In the genomic region with DNA sequence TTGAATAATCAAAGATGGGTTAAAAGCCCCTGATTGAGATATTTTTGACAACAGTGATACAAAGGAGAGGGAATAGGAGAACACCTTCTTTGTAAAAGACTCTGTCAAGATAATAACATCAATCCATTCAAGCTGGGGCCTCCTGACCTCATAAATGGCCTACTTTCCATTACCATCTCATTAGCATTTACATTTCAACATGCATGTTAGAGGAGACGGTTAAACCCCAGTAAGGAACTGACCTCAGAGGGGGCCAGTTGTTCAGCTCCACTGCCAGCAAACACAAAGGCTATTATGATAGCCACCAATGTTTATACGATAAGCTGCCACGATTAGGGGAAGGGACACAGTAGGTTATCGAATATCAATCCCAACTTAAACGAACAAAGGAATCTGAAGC, we compare ENCODE assay signal across 26 mouse cellular contexts. TPM values are rescaled to one million over a fixed set of nuclear protein-coding genes. Genes with fewer than 3 reads are reported as not detected.
DNase-seq lines count a peak whose midpoint lies in the region; ATAC-seq and TF ChIP-seq lines count a peak whose summit lies in the region.
"Had no signal": no experiment of that assay in that cellular context is flagged by ENCODE, and none has a peak within 500 bp of the region (broad histone marks: within the 10 kb centered on the region; RNA-seq: fewer than 3 reads in every experiment).

No protein-coding gene starts in this region.

- peak; percentile 9 for DNase-seq in hindbrain, embryonic 10.5 days (ENCODE audit: low spot score)
- DNase-seq in brain, embryonic 14.5 days (ENCODE audit: low read depth), result peak; percentile 28
- peak; percentile 10 for DNase-seq in mesoderm, embryonic 11.5 days (ENCODE audit: low read depth, low spot score)
- DNase-seq in cerebellum, adult 11-12 months, result no peak
- DNase-seq in forebrain, embryonic 14.5 days (ENCODE audit: low spot score), result no peak
- DNase-seq: adrenal gland, adult 2 months; adrenal gland, postnatal 14 days; cerebellum, adult 18-20 months; cerebellum, adult 9-10 months; cerebellum, postnatal 14 days; gastrocnemius, postnatal 25 days; heart, adult 18-20 months; heart, postnatal 10 days; heart, postnatal 36 days had no signal

- H3K4me2 ChIP-seq in hindbrain, embryonic 16.5 days (ENCODE audit: low read length), result no peak overlapping the region
- no peak overlapping the region for H3K4me2 ChIP-seq in forebrain, embryonic 14.5 days (ENCODE audit: low read length)
- H3K4me2 ChIP-seq: embryonic facial prominence, embryonic 12.5 days; embryonic facial prominence, embryonic 15.5 days; forebrain, embryonic 15.5 days; heart, embryonic 12.5 days; heart, embryonic 15.5 days; hindbrain, embryonic 12.5 days had no signal

- no peak for TF ChIP-seq CTCF in brain, embryonic 14.5 days (IDR thresholded peaks at IDR 0.05; ENCODE audit: borderline replicate concordance, extremely low read depth, insufficient read depth, insufficient read length)

- no peaks in the 10 kb centered on the region for H3K27me3 ChIP-seq in hindbrain, embryonic 10.5 days (ENCODE audit: insufficient read depth, poor library complexity, severe bottlenecking)
- H3K27me3 ChIP-seq in hindbrain, embryonic 16.5 days (replicated peaks; ENCODE audit: control insufficient read depth, insufficient read depth, low read length), result no peaks in the 10 kb centered on the region
- no peaks in the 10 kb centered on the region for H3K27me3 ChIP-seq in forebrain, embryonic 14.5 days (replicated peaks; ENCODE audit: control insufficient read depth, insufficient read depth, low read length)
- H3K27me3 ChIP-seq: embryonic facial prominence, embryonic 12.5 days; embryonic facial prominence, embryonic 15.5 days; forebrain, embryonic 15.5 days; heart, embryonic 12.5 days; heart, embryonic 15.5 days; hindbrain, embryonic 12.5 days had no signal

- TF ChIP-seq POLR2A in brain, embryonic 14.5 days (IDR thresholded peaks at IDR 0.05; ENCODE audit: borderline replicate concordance, extremely low read depth, insufficient read depth, insufficient read length, poor library complexity, severe bottlenecking), result no peak

- 41% methylated on average over 5 of the region's 5 CpGs for WGBS in hindbrain, embryonic 10.5 days
- WGBS in hindbrain, embryonic 16.5 days, result 26% methylated on average over 5 of the region's 5 CpGs
- WGBS in forebrain, embryonic 14.5 days, result 20% methylated on average over 5 of the region's 5 CpGs

- H3K9ac ChIP-seq in hindbrain, embryonic 16.5 days (ENCODE audit: low read depth, low read length), result no peak overlapping the region
- no peak overlapping the region for H3K9ac ChIP-seq in forebrain, embryonic 14.5 days (ENCODE audit: low read length)
- H3K9ac ChIP-seq: embryonic facial prominence, embryonic 12.5 days; embryonic facial prominence, embryonic 15.5 days; forebrain, embryonic 15.5 days; heart, embryonic 12.5 days; heart, embryonic 15.5 days; hindbrain, embryonic 12.5 days had no signal

- H3K9me3 ChIP-seq in hindbrain, embryonic 10.5 days, result no peaks in the 10 kb centered on the region
- no peaks in the 10 kb centered on the region for H3K9me3 ChIP-seq in hindbrain, embryonic 16.5 days (ENCODE audit: control insufficient read depth, low read length)
- H3K9me3 ChIP-seq in forebrain, embryonic 14.5 days (replicated peaks; ENCODE audit: control insufficient read depth, low read length), result no peaks in the 10 kb centered on the region
- H3K9me3 ChIP-seq: embryonic facial prominence, embryonic 12.5 days; embryonic facial prominence, embryonic 15.5 days; forebrain, embryonic 15.5 days; heart, embryonic 12.5 days; heart, embryonic 15.5 days; hindbrain, embryonic 12.5 days had no signal

- H3K27ac ChIP-seq in hindbrain, embryonic 10.5 days, result no peak overlapping the region
- H3K27ac ChIP-seq in hindbrain, embryonic 16.5 days (ENCODE audit: low read depth, low read length), result no peak overlapping the region
- H3K27ac ChIP-seq in forebrain, embryonic 14.5 days (ENCODE audit: low read depth, low read length), result no peak overlapping the region
- H3K27ac ChIP-seq: embryonic facial prominence, embryonic 12.5 days; embryonic facial prominence, embryonic 15.5 days; forebrain, embryonic 15.5 days; heart, embryonic 15.5 days; hindbrain, embryonic 12.5 days; hindbrain, postnatal 0 days had no signal

- H3K36me3 ChIP-seq in hindbrain, embryonic 10.5 days, result no peaks in the 10 kb centered on the region
- no peaks in the 10 kb centered on the region for H3K36me3 ChIP-seq in hindbrain, embryonic 16.5 days (ENCODE audit: control insufficient read depth, insufficient read depth, low read length)
- no peaks in the 10 kb centered on the region for H3K36me3 ChIP-seq in forebrain, embryonic 14.5 days (ENCODE audit: control insufficient read depth, insufficient read depth, low read length)
- H3K36me3 ChIP-seq: embryonic facial prominence, embryonic 12.5 days; embryonic facial prominence, embryonic 15.5 days; forebrain, embryonic 15.5 days; heart, embryonic 12.5 days; heart, embryonic 15.5 days; hindbrain, embryonic 12.5 days had no signal

- ATAC-seq in hindbrain, embryonic 16.5 days, result no peak
- ATAC-seq in forebrain, embryonic 14.5 days, result no peak
- ATAC-seq: CD4-positive, CD25-positive, alpha-beta regulatory T cell, adult 4 months; forebrain, embryonic 15.5 days; hindbrain, postnatal 0 days; inflammation-experienced regulatory T-cells, adult 6 months; intestine, postnatal 0 days had no signal

- H3K4me1 ChIP-seq in hindbrain, embryonic 10.5 days (replicated peaks), result 0 out of 2 replicates have a peak, but pooled peaks cover 18% of the 10 kb centered on the region
- H3K4me1 ChIP-seq in hindbrain, embryonic 16.5 days (ENCODE audit: control insufficient read depth, insufficient read depth, low read depth, low read length), result no peaks in the 10 kb centered on the region; the same call in 1 of the 2 replicates
- H3K4me1 ChIP-seq in forebrain, embryonic 14.5 days (ENCODE audit: control insufficient read depth, insufficient read depth, low read length), result no peaks in the 10 kb centered on the region
- H3K4me1 ChIP-seq: embryonic facial prominence, embryonic 12.5 days; embryonic facial prominence, embryonic 15.5 days; forebrain, embryonic 15.5 days; heart, embryonic 12.5 days; heart, embryonic 15.5 days had no signal

- H3K4me3 ChIP-seq in hindbrain, embryonic 10.5 days, result no peak overlapping the region
- no peak overlapping the region for H3K4me3 ChIP-seq in hindbrain, embryonic 16.5 days (ENCODE audit: low read length)
- H3K4me3 ChIP-seq in forebrain, embryonic 14.5 days (ENCODE audit: low read depth, low read length), result no peak overlapping the region
- H3K4me3 ChIP-seq: embryonic facial prominence, embryonic 12.5 days; embryonic facial prominence, embryonic 15.5 days; forebrain, embryonic 15.5 days; heart, embryonic 12.5 days; heart, embryonic 15.5 days; hindbrain, embryonic 12.5 days had no signal

RNA-seq across cellular contexts. Expression of gene 1700028P14Rik, which starts 15.8 kb away (rescaled TPM):
- polyA plus RNA-seq in hindbrain, embryonic 10.5 days (2016; fragmentation: Nextera tagmentation; extraction: Ambion mirVana), result 0.51 and 2.3 TPM in 2 replicates
- 3.0 and 3.3 TPM in 2 replicates for polyA plus RNA-seq in hindbrain, embryonic 16.5 days (2015; fragmentation: Nextera tagmentation; extraction: Ambion mirVana)
- 1.0 and 1.8 TPM in 2 replicates for polyA plus RNA-seq in brain, embryonic 14.5 days (2012; rRNA removed)
- polyA plus RNA-seq in forebrain, embryonic 14.5 days (2014; fragmentation: Nextera tagmentation; extraction: Ambion mirVana), result 1.5 and 1.6 TPM in 2 replicates
- polyA plus RNA-seq: adrenal gland, adult 2 months; C2C12; CD4-positive, CD25-positive, alpha-beta regulatory T cell, adult 4 months; heart, embryonic 12.5 days; heart, embryonic 15.5 days; inflammation-experienced regulatory T-cells, adult 6 months had no signal

RNA-seq across cellular contexts. Expression of gene Ptar1, which starts 50.4 kb away (rescaled TPM):
- 7.2 and 7.5 TPM in 2 replicates for polyA plus RNA-seq in hindbrain, embryonic 10.5 days (2016; fragmentation: Nextera tagmentation; extraction: Ambion mirVana)
- 3.5 and 4.0 TPM in 2 replicates for polyA plus RNA-seq in hindbrain, embryonic 16.5 days (2015; fragmentation: Nextera tagmentation; extraction: Ambion mirVana)
- 4.4 and 6.4 TPM in 2 replicates for polyA plus RNA-seq in brain, embryonic 14.5 days (2012; rRNA removed)
- 5.5 and 7.1 TPM in 2 replicates for polyA plus RNA-seq in forebrain, embryonic 14.5 days (2014; fragmentation: Nextera tagmentation; extraction: Ambion mirVana)

Comparison
In these comparisons a context has a peak if more than half of its experiments do, and no peak if none do; other contexts are left out.
1. DNase-seq: peak in hindbrain, embryonic 10.5 days (single experiment), brain, embryonic 14.5 days (single experiment) and mesoderm, embryonic 11.5 days (single experiment); none in cerebellum, adult 11-12 months (single experiment) and forebrain, embryonic 14.5 days (single experiment).